Mouse (Mus musculus) mouse embryonic stem cell (cell line): ENCODE results near the gene Chit1.

Source experiments
- in situ Hi-C, 2 experiments: fragments of 300-500 bp; cut with MboI; formaldehyde crosslinking; loops; 1 replicate in 1 of 2; 3 replicates in 1 of 2; pipeline ENCODE4 v1.14.3; 2019 to 2020; ENCODE audit warnings: low sequenced_read_pairs in 2 of 2, low pct_unique_long_range_greater_than_20kb in 1 of 2, mixed read lengths in 1 of 2; ENCODE audit not compliant: unreplicated experiment in 1 of 2

Chit1 gene

DNA sequence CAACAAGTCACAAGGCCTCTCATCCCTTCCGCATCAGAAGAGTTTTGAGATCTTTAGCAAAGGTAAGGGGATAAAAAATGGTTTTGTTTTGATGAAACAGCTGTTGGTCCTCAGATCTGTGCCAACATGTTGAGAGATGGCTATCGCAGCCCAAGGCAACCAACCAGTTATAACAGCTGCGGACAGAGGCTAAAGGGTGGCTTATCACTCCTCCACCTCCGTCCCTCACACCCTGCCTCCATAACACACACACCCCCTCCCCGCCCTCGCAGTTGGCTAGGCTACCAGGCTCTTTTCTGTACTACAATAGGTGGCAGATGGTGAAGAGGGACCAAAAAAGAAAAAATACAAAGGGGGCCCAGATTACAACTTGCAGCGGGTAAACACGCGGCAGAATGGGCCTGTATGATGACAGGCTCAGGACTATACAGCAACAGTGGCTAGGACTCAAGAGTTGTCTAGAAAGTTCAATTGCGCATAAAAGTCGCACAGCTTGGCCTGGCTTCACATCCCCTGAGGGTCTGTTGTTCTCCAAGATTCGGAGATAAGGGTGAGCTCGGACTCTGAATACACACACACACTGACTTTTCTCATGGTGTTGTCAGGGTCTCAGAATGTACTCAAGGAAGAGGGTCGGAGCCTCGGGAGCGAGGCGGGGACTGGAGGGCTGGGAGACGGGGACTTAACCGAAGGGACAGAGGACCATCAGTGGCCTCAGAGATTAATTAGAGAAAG lies 32.8 kb upstream of the Chit1 start:
- in situ Hi-C loops = no loop called here

DNA sequence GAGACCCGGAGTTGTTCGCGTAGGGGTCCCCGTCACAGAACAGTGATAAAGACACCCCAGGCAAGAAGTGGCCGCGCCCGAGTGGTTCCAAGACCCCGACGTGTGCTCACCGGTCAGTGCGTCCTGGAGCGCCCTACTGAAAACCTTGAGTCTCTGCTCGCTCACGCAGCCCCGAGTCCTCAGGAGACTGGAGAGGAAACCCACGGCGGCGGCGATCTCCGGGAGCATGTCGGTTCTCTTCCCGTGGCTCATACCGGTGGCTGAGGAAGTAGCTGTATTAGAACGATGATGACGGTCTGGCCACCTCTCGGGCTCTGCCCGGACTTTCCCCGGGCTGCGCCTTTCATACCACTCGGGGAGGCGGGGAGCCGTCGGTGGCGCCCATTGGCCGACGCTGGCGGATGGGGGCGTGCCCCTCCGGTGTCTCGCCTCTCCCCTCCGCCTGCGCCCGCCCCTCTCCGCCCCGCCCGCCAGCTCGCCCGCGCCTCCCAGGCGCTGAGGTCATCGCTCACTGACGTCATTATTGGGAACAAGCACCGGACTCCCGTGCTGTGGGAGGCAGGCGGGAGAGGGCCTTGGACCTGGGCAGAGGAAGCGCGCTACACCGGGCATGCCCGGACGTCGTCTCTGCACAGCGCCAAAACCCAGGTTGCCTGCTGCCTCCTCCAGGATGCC lies 32.1 kb upstream of the Chit1 start, which contains the start of gene Btg2:
Gene Btg2, minus strand, starts transcription at position 319 of the 675 bp plus-strand sequence.
- in situ Hi-C loops = no loop called here

DNA sequence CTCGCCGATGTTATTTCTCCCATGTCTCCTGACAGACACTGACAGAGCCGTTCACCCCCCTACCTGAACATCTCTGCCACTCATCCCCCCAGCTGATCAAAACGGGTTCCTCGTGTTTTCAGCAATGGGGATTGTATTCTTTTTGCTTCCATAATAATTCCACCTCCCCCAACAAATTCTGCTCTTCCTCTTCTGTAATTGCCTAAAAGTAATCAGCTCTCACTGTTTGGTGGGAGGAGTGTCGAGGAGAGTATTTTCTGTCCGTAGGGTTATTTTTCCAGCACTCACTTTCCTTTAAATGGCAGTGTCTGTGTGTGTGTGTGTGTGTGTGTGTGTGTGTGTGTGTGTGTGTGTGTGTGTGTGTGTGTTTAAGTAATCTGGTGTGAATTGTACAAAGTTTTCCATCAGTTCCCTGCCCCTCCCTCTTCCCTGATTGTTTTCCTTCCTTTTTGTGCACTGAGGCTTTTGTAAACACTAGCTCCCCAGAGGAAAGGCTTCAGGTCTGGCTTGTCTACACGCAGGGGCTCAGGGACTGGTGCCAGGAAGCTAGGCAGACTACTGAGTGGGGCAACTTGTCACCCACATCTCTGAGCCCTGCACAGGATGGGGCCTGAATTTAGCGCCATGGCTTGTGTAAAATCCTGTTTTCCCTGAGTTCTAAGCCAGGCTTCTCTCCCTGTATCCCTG lies 31.4 kb upstream of the Chit1 start:
- in situ Hi-C loops = no loop called here

GRCm38 (mm10) chr1:134080406-134080805 lies 30.6 kb upstream of the Chit1 start:
- in situ Hi-C loops = no loop called here

DNA sequence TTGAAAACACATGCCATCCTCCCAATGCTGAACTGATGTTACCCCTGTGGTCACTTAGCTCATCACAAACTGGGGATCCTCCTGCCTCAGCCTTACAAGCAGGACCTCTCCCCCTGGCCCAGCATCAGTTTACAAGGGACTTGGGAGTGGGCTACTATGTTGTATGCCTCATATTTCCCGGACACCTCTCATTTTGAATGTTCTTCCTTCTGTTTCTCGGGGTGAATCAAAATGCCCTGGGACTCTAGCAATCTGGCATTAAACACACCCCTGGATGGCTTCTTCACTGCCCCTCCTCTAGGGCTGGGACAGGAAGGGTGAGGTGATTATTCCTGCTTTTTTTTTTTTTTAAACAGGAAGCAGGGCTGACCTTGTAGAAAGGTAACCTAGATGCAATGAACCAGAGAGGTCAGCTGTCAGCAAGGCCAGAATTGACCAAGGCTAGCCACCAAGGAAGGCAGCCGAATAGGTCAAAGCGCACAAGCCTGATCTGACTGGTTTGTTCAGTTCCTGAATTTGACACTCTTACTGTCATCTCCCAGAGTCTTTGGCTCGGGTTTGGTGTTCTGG lies 30.1 kb upstream of the Chit1 start:
- in situ Hi-C loops = no loop called here

GRCm38 (mm10) chr1:134082987-134083516 lies 28.0 kb upstream of the Chit1 start:
- in situ Hi-C loops = no loop called here

DNA sequence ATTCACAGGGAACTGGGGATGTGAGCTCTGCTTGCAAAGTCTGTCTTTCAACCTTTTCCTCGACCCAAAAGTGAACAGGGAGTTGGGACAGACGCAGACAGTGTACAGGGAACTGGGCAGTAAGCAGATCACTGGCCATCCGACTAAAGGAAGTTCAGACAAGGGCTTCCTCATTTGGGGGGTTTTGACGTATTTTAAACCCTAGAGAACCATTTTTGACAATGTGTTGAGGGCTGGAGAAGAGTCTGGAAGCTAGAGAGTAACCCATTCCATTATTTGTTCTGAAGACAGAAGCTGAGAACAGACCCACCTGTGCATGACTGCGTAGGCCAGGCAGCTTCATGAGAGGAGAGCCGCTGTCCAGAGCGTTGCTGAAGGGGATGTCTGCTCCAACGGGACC lies 27.4 kb upstream of the Chit1 start:
- in situ Hi-C loops = no loop called here

DNA sequence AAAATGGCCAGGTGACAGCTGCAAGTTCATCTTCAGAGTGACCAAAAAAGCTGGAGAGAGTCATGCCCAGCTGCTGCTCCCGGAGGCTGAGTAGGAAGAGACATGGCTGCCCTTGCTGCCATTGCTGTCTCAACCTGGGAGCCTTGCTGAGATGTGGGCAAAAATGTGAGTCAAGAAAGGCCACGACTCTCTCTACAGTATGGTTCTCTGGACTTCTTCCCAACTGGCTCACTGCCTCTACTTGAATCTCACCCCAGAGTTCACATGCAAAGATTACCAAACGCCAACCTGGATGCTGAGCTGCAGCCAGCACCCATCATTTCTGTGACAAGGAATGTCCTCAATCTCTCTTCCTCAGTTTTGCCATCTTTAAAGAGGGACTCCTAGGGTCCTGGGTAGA lies 26.9 kb upstream of the Chit1 start:
- in situ Hi-C loops = no loop called here

GRCm38 (mm10) chr1:134086017-134086416 lies 25.0 kb upstream of the Chit1 start:
- in situ Hi-C loops = no loop called here

DNA sequence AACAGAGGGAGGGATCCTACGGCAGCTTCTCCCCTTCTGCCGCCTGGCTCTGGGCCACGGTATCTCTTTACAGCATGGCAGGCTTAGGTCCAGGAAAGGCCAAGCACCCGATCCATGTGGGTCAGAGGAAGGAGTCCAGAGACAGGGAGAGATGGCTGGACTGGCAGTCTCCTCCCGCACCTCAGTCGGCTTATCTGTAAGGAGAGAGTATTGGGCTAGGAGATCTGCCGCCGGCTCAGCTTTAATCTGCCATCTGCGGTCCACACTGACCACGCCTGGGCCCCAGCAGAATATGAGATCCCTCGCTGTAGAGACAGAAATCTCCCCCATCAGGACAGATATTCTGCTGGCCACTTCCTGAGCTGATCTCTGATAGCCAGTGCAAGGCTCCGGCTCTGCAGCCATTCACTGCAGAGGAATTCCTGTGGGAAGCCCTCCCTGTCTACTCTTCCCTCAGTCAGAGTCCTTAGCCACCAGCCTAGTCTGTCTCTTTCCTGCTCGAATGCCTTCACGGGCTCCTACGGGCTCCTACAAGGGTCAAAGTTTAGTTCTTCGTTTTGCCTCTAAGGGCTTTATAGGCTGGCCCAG lies 24.1 kb upstream of the Chit1 start:
- in situ Hi-C loops = no loop called here

DNA sequence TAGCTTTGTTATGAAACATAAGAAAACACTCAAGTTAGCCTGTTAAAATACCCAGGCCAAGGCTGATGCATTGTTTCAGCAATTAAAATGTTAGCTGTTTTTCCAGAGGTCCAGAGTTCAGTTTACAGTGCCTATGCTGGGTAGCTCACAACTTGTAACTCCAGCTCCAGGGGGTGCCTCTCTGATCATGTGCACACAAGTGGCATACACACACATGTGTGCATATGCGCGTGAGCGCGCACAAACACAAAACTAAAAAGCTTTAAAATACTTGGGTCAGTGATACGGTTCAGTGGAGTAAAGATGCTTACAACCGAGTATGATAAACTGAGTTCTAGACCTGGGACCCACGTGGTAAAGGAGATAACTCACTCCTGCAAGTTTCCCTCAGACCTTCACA lies 22.0 kb upstream of the Chit1 start:
- in situ Hi-C loops = no loop called here

GRCm38 (mm10) chr1:134091851-134092250 lies 19.2 kb upstream of the Chit1 start:
- in situ Hi-C loops = no loop called here

- in situ Hi-C loops = no loop called here
Observed at GRCm38 (mm10) chr1:134092368-134092767, 18.7 kb upstream of the Chit1 start.

DNA sequence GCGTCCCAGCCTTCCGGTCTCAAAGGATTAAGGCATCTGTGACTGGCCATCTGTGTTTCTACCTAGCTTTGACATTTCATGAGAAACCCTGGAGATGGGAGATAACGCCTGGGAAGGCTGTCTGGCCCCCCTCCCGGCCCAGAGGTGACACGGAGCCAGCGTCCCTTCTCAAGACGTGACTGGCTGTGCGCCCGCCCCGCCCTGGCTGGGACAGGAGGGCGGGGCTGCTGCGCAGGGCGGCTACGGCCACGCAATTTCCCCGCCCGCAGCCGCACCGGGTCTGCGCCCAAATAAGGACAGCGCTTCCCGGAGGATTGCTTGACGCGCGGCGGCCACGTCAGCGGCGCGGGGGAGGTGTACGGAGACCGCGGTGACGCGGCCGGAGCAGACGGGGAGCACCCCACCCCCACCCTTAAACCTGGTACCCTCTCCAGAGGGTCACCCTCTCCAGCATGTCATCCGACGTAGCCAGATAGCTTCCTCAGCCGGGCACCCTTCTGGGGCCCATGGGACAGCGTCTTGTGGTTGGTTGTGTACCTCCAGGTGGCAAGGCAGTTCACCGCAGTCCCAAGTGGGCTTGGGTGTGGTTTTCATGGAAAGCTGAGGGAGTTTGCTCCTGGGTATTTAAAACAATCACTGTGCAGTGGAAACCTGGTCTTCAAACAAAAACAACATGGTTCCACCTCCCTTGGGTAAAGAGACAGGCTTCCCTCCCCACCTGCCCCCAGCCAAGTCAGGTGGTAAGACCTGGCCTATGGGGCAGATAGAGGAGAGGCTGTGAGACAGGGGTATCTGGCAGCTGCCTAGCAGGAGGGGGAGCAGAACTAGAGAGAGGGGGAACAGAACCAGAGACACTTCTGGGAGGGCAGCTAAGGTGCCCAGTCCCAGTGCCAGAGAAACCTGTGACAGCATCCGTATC lies 17.9 kb upstream of the Chit1 start:
- in situ Hi-C loops = no loop called here

- in situ Hi-C loops = no loop called here
Observed at GRCm38 (mm10) chr1:134093771-134094526, 17.1 kb upstream of the Chit1 start.

GRCm38 (mm10) chr1:134095033-134095612 lies 15.9 kb upstream of the Chit1 start:
- in situ Hi-C loops = no loop called here

DNA sequence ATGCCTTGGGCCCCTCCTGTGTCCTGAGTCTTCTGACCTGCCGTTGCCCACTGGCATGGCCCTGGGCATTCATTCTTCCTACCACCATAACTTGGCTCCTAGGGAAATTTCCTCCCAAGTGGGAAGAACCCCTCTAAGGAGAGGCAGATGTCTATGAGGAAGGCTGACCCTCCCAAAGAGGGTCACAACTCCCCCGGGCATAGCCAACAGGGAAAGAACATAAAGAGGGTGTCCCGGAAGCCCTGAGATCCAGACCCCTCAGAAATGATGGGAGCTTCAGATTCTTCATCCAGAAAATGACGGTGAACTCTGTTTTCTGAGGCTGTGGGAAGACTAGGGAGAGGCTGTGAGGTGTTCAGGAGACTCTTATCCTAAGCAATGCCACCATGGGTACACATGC lies 15.3 kb upstream of the Chit1 start:
- in situ Hi-C loops = no loop called here
